Mouse (Mus musculus) frontal cortex, adult 2 months (tissue): ENCODE data around the gene Cdc25b. TPM values are rescaled to one million over a fixed set of nuclear protein-coding genes. Genes with fewer than 3 reads are reported as not detected.
"Not testable (repeated sequence)": the region's sequence is repeated elsewhere in the genome, so short reads cannot be mapped to it uniquely, and the experiment has no call there.

Experiments used
- DNase-seq, 2 experiments: peaks; one replicate each; pipeline ENCODE4 v3.0.0; 2022; ENCODE audit warnings: low spot score in 1 of 2; ENCODE audit errors: extremely low spot score in 1 of 2
- polyA plus RNA-seq: library from polyadenylated mRNA; depleted of rRNA; stranded (reverse); fragments of >200 nt; gene quantifications from 2 replicates; pipeline ENCODE4 v1.2.3, GENCODE M21; 2012; rRNA removed

Gene Cdc25b
- polyA plus RNA-seq, 1 experiment: 27.6 TPM

DNA sequence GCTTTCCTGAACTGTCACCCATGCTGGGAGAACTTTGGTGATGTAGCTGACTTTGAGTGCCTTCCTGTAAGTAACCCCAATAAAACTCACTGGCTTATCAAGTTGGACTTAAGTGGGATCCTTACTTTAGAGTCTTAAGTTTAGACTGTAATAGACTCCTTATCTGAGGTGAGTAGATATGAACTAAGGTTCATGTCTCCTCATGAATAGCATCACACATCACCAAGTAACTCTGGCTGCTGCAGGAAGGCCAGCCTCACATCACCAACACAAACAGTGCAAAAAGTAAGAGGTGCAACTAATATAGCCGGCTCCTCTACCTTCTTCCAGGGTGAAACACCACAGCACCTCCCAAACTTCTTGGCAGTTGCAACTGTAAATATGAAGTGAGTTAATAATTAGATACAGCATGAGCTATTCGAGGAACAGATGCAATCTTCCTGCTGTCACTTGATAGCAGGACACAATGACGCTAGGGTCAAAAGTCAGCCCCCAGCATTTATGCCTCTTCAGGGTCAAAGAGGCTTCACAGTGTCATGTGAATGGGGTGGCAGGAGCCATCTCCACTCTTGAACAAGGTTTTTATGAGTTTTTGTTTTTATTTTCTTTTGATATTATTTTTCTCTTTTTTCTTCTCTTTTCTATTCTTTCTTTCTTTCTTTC lies 35.2 kb downstream of the Cdc25b start:
- no peak for DNase-seq

- DNase-seq: no peak
Measured at GRCm38 (mm10) chr2:131222562-131222961, 35.8 kb downstream of the Cdc25b start.

- no peak for DNase-seq
Measured at GRCm38 (mm10) chr2:131223569-131223968, 36.8 kb downstream of the Cdc25b start.

GRCm38 (mm10) chr2:131225178-131225577 lies 38.4 kb downstream of the Cdc25b start:
- no peak for DNase-seq

DNA sequence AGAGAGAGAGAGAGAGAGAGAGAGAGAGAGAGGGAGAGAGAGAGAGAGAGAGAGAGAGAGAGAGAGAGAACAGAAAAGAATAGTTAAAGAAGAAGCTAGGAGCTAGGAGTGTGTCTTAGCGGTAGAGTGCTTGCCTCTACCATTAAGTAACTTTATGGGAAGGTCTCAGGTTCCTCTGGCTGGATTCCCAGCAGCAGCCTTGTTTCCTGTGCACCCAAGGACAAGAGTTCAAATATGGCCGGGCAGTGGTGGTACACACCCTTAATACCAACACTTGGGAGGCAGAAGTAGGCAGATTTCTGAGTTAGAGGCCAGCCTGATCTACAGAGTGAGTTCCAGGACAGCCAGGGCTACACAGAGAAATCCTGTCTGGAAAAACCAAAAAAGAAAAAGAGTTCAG lies 39.9 kb downstream of the Cdc25b start:
- not testable (repeated sequence) for DNase-seq

DNA sequence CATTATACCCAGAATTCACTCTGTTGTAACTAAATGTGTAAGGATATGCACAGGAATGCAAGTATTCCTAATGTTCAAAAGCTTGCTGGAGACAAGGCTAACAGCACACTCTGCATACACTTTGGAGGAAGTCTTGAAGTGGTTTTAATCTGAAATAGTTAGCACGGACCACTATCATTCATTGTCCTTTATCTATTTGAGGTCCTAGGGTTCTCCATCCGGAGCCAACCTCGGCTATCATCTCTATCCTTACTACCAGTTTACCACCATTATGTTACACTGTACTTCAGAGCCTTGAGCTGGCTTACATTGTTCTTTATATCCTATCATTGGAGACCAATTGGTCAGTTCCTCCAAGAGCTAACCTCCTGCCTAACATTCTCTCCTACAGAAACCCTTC lies 40.5 kb downstream of the Cdc25b start:
- no peak for DNase-seq

- DNase-seq: no peak
Measured at GRCm38 (mm10) chr2:131232558-131232957, 45.8 kb downstream of the Cdc25b start.

GRCm38 (mm10) chr2:131233307-131234126 lies 46.8 kb downstream of the Cdc25b start, which contains the start of gene Mavs:
Mavs (plus strand) TSS chr2:131234063.
- peak; percentile 90 to 93 for DNase-seq

- DNase-seq: no peak
Measured at GRCm38 (mm10) chr2:131234127-131234650, 47.4 kb downstream of the Cdc25b start.

DNA sequence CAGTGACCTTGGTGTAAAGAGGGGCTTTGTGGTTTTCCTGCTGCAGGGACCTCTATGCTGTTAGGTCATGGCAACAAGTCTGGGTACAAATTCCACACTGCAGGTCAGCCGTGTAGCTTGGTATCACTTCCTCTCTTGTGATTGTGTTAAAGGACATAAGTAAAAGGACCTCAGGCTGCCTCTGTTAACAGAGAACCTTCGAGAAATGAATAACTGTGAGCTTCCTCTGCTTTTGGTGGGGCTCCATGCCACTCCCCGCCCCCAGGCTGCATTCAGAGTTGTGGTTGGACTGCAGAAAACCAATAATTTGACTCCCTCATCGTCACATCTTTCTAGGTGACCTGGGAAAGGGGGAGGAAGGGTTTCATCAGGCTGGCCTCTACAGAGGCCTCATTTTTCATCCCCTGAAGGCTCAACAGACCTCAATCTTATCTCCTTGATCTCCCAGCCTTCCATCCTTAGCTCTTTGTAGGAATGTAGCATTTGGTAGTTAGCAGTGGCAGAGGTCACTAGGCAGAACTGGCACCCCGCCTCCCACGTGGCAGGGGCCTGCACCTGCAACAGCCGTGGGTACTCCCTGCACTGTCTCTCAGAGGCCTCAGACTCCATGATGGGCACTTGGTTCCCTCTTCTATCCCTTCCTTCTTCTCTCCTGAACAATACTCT lies 48.4 kb downstream of the Cdc25b start:
- no peak for DNase-seq

DNA sequence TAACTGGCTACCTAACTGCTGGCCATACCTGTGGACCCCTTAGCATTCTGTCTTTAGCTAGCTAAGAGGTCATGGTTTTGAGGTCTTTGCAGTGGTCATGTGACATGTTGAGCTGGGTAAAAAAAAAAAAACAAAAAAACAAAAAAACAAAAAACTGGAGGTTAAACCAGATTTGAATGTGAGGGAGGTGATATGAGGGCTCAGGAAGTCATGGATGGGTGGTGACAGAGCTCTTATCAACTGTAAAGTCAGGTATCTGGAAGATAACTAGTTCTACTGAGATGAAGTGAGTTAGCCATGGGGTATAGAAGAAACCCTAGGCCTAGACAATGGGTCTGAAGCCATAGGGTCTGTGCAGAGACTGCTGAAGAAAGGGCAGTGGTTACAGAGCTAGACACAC lies 55.4 kb downstream of the Cdc25b start:
- no peak for DNase-seq

DNA sequence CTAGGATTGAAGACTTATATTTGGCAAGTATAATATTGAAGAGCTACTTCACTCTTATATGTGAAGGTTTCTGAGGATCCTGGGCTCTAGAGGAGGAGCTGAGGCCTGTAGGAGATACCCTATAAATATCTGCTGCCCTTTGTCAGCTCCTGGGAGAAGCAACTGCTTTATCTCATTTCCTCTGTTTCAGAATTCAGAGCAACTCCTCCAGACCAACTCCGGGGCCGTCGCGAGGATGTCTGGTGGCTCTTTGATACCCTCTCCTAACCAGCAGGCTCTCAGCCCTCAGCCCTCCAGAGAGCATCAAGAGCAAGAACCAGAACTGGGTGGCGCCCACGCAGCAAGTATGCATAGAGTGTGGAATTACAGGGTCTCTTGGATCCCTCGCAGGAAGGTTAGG lies 56.2 kb downstream of the Cdc25b start:
- no peak for DNase-seq

Other genes starting within 250 kb of the Cdc25b start
- 174 and 189 TPM in 2 replicates for gene Gfra4, start 143.9 kb upstream of the Cdc25b start, polyA plus RNA-seq
- gene Adam33, start 123.1 kb upstream of the Cdc25b start, polyA plus RNA-seq: 16.5 and 18.5 TPM in 2 replicates
- gene Siglec1, start 100.2 kb upstream of the Cdc25b start, polyA plus RNA-seq: 0.23 and 0.38 TPM in 2 replicates
- gene Hspa12b, start 59.7 kb upstream of the Cdc25b start, polyA plus RNA-seq: 9.7 and 10.5 TPM in 2 replicates
- gene Gm11037, start 53.5 kb upstream of the Cdc25b start, polyA plus RNA-seq: not detected in 2 replicates
- gene 1700037H04Rik, start 26.9 kb upstream of the Cdc25b start, polyA plus RNA-seq: 104 and 114 TPM in 2 replicates
- 73.7 and 79.6 TPM in 2 replicates for gene Cenpb, start 6.9 kb upstream of the Cdc25b start, polyA plus RNA-seq
- 9.5 and 10.0 TPM in 2 replicates for gene Spef1, start 333 bp downstream of the Cdc25b start, polyA plus RNA-seq
- 47.2 and 68.7 TPM in 2 replicates for gene Ap5s1, start 20.1 kb downstream of the Cdc25b start, polyA plus RNA-seq
- gene Mavs, start 47.1 kb downstream of the Cdc25b start, polyA plus RNA-seq: 8.2 and 8.6 TPM in 2 replicates
- 37.7 and 38.9 TPM in 2 replicates for gene Pank2, start 75.5 kb downstream of the Cdc25b start, polyA plus RNA-seq
- 20.3 and 21.8 TPM in 2 replicates for gene Rnf24, start 165.9 kb downstream of the Cdc25b start, polyA plus RNA-seq